Mouse (Mus musculus) kidney, postnatal 25 days (tissue): ENCODE measurements around the gene Cutal.
A peak's percentile ranks its signal among the peaks of the same experiment; 100 is the strongest.

ENCODE experiments used
- DNase-seq, 2 experiments: peaks; one replicate each; pipeline ENCODE4 v3.0.0; 2021; ENCODE audit warnings: mixed read lengths in 2 of 2

Cutal gene

DNA sequence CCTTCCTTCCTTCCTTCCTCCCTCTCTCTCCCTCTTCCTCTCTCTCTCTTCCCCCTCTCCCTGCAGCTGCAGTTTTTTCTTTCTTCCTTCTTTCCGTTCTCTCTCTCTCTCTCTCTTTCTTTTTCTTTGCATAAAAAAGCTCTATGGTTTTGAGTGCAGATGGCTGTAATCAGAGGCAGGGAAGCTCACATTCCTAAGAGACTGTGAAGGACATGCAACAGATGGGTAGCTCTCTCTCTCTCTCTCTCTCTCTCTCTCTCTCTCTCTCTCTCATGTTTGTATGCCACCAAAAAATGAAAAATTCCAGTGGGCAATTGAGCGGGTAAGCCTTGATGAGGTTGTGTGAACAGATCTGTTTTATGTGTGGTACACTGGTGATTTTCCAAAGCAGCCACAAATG lies 10.0 kb downstream of the Cutal start:
- DNase-seq = no peak

DNA sequence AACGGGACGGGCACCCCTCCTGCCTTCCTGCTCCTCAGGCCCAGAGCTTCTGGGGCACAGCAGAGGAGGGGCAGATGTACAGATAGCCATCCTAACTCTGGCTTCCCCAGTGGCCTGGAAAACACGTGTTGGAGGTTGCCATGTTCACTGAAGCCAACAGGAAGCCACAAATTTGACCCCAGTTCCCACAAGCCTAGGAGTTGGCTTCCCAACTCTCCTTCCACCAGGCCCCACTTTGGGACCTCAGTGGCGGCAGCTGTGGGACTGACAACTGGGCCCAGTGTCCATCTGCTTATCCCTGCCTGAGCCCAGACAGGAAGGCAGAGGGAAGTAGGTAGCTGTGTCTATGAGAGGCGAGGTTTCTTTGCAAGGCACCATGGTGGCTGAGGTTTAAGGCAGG lies 19.8 kb downstream of the Cutal start:
- no peak for DNase-seq

DNA sequence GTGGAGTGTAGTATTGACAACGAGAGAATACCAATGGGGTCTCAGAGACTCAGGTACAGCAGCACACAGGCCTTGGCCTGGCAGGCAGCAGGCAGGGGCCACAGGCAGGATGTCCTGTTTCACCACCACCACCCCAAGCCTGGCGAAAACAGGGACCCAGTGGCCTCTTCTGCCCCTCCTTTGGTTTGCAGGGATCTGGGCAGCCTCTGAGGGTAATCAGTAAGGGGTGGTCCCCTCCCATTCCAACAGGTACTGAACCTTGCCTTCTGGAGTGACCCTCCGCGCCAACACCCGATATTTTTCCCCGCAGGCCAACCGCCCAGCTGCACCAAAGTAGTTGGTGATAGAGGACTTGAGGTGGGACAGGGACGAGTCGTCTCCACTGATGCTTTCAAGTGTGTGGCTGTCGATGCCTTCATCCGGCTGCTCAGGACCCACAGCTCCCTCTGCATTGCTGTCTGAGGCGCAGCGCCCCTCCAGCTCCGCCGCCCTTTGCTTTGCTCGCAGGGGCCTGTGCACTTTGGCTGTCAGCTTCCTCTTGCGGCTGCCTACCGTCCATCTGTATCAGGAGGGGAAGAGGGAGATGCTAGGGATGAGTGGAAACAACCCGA lies 21.4 kb downstream of the Cutal start:
- no peak for DNase-seq

DNA sequence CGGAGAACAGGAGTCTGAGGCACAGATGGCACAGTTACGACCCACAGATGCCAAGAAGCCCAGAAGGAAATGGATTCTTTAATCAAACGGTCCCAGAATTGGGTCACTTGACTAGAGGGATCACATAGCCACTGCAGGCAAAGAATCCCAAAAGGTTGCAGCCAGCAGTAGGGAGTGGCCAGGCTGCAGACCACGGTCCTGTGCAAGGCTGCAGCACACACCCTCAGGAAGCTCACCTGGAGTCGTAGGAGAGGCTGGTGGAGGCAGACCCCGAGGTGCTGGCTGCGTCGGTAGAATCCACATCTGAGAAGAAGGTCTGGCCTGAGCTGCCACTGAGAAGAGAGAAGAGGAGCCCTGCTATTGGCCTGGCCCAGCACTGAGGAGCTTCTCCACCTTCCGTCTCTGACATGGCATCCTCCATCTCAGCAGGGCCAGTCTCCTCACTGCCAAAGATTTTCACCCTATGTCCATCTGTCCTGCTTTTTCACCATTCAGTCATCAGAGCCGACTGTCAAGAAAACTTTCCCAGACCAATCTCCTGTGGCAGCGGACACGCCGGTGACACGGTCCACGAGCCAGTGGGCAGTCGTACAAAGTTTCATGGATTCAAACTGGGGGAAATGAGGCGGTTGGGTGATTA lies 22.7 kb downstream of the Cutal start:
- no peak for DNase-seq

DNA sequence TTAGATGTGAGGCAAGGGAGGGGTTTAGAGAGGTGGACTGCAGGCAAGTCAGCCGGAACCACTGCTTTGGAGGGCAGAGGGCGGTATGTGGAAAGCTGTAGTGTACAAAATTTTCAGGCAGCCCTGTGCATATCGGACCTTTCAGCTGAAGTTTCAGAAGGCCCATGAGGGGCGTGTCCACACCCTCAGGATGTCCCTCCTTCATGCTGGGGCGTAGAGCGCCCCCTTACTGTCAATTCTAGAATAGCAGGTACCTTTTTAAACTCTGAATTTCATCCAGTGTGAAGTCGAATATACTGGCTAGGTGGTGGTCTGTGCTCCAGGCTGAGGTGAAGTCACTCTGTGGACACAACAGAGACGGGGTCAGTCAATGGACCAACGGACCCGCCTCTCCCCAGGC lies 23.6 kb downstream of the Cutal start:
- DNase-seq = peak; percentile 71 to 82

DNA sequence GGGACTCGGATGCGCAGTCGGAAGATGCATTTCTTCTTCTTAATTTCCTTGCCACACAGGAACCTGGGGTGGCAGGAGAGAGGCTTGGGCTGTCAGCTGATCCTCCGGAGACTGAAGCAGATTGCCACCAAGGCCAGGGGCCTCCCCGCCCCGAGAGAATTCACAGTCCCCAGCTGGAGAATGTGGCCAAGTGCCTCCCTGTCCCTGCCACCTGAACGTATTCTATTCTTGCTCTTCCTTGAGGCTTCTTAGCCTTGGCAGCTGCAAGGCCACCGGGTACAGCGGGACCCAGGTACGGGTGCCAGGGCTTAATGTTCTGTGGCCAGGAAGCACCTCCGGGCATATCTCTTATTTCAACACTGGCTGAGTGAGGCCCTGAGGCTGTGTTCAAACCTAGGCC lies 25.5 kb downstream of the Cutal start:
- no peak for DNase-seq

DNA sequence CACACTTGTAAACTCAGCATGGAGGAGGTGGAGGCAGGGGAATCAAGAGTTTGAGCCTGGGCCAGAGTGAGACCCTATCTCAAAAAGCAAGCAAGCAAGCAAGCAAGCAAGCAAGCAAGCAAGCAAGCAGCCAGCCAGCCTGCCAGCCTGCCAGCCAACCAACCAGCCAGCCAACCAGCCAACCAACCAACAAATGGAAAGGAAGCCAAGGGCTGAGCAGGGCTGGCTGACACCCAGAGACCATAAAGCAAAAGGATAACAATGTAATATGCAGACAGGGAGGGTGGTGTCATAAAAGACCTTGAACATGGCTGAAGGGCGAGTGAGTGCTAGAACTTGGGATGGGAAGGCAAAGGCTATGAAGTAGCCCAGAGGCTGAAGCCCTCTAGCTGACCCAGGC lies 26.2 kb downstream of the Cutal start:
- DNase-seq = no peak

DNA sequence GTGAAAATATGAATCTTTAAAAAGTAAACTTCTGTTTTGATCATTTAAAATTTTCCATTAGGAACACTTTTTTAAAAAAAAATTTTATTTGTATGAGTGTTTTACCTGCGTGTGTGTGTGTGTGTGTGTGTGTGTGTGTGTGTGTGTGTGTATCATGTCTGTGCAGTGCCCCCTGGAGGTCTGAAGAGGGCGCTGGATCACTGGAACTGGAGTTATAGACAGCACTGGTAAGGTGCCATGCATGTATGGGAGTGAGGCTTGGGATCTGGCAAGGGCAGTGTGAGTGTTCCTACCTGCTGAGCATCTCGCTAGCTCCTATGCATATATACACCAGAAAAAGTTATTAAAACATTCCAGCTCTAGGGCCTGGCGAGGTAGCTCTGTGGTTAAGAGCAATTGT lies 27.5 kb downstream of the Cutal start:
- no peak for DNase-seq

DNA sequence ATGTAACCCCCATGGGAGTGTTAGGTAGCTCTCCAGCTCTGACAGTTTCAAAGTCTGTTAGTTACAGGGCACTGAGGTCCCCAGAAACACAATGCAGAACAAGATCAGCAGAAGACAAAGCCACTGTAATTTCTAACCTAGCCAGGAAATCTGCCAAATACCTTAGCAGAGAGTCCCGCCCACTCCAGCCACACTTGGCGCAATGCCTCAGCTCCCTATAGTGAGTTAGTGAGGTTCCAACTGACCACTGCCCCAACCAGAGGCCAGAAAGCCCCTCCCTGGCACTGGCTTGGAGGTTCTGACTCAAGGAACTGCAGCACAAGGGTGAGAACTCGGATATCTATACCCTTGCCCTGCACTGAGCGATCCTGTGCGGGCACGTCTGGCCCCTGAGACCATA lies 28.5 kb downstream of the Cutal start:
- DNase-seq = peak; percentile 49 to 51

DNA sequence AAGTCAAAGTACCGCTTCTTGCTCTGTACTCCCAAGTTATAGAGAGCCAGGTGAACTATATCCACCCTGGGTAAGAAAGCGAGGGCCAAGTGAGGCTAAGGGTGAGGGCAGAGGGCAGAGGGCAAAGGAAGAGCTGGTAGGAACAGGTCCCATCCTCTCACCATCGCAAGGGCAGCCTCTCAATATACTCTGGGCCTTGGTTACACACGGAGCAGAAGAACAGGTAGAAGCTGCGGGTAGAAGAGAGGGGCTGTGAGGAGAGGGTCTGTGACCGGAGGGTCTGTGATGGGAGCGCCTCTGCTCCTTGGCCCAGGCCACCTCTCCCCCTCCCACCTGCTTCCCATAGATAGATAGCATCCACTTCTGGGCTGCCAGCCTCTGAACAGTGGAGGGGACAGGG lies 29.0 kb downstream of the Cutal start:
- DNase-seq = no peak

DNA sequence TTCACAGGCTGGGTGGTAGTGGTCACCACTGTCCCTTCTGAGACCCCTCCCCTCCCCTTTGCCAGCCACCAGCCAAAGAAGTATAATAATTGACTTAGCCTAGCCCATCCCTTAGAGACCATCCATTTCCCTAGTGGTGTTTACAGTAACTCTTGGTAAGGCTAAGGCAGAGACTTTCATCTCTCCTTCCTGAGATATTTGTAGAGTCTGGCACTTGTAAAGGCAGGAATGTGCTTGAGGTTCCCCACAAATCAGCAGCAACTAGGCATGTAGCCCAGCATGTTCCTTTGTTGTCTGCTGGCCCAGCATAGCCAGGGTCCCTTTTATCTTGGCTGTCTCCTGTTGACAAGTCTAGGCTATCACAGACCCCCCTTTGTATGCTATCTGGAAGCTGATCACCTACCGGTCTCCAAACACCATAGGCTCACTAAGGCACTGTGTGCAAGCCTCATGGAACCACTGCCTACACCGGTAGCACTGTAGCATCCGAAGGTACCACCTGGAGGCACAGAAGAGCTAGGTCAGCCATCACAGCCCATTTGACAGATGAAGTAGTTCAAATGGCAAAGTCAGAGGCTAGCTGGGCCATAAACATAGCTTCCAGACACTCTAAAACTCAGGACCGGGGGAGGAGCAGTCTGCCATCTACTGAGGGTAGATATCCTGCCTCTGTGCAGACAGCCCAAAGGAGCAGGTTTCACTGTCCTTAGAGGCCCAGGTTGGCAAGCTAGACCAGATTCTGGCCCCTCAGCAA lies 29.6 kb downstream of the Cutal start:
- no peak for DNase-seq

DNA sequence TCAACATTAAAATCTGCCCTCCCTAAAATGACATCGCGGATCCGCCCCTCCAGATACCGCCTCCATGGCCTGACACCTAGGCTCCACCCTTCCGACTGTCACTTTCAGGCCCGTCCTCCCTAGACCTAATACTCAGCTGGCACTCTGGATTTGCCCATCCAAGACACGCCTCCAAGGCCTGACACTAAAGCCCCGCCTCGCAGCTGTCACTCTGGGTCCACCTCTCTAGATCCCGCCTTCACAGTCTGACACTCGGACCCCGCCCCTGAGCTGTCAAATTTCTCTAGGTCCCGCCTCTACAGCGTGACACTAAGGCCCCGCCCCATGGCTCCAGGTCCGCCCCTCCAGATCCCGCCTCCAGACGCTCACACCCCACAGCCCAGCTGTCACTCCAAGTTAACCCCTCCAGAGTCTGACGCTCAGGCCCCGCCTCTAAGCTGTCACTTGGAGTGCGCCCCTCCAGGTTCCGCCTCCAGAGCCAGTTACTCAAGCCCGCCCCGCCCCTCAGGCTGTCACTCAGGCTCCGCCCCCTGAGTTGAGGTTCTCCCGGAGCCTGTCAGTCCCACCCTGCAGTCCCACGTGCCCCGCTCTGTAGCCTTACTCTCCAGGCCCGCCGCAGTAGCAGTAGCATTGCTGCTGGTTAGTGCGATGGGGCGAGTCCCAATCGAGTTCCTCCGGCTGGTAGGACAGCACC lies 30.8 kb downstream of the Cutal start:
- DNase-seq = peak; percentile 99 to 100

DNA sequence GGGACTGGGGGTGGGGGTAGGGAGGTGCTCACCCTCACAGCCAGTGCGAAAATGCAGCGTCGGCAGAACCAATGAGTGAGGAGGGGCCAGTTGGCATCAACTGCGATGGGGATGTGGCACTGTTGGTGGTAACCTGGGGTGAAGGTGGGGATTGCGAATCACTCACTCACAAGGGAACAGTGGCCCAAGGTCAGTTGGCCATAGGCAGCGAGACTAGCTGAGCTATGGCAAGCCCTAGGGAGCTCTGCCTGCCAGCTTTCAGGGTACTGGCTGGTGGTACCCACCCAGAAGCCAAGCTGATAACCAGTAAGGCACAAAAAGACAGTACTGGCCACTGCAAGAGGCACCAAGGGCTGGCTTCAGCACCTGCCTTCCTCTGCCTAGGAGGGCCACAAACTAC lies 32.2 kb downstream of the Cutal start:
- DNase-seq = no peak

DNA sequence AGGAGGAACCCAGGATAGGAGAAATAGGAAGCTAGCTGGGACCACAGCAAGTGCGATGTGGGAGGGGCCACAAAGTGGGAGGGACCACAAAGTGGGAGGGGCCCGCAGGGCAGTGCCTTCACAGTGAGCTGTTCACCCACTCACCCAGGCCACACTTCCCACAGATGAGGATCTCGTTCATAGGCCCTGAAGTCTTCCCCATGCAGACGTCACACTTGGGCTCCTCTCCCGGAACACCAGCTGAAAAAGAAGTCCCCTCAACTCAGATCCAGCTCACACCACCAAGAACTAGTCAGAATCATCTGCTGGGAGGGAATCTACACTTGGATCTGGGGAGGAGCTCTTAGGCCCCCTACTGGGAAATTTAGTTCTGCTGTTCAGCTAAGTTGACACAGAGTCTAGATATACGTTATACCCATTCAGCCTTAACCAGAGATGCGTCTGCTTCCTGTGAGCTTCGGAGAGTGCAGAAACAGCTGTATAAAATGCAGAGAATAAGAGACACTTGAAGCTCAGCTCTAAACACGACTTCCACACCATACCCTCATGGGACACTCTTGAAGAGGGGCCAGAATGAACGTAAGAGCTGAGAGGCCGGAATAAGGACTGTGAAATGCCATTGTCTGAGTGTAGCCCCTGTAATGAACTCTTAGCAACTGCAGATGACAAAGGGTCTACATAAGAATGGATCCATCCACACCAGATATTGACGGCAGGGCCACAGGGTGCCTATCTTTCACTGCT lies 32.8 kb downstream of the Cutal start:
- DNase-seq = peak; percentile 41 to 74

DNA sequence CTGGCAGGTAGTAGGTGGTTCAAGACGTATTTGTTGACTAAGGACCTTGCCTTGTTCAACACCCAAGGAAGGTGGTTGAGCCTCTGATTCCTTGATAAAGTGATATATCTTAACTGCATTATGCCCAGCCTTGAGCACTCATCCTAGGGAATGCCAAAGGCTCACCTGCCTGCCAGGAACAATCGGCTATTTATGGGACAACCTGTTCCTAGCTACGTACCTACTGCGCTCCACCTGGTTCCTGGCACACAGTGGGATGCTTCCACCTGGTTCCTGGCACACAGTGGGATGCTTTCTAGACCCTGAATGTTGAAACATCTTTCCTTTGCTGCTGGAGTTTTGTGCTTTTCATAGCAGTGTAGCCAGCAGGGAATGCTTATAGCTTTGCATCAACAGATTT lies 35.5 kb downstream of the Cutal start:
- no peak for DNase-seq

DNA sequence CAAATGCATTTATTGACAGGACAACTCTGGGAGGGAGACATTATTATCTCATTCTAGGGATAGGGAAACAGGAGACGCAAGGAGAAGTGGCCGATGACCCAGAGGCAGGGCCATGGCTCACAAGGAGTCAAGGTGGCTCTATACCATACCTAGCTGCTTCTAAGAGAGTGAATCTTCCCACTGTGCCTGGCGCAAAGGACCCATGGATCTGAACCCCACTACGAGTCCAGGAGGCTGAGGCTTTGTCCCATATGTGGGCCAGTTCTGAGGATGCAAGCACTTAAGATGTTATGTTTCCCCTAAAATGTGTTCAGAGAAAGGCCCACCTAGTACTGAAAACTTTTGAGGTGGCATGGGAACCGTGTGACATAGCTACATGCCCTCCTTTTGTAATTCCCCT lies 37.7 kb downstream of the Cutal start:
- DNase-seq = no peak

DNA sequence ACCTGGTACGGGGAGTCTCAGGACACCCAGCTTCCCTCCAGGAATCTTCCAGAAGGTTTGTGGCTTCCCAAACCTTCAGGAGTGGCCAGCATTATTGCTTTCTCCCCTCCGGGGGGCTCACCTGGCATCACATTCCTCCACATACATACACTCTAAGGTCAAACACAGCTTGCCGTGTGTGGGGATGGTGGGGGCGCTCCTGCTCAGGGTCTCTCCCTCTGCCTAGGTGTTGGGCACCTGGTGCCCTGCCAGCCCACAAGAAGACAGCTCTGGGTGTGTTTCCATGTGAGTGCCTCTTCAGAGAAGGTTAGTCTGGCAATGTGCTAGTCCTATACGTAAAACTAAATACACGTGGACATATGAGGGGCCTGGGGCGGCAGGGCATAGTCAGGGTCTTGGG lies 38.4 kb downstream of the Cutal start:
- DNase-seq = no peak

DNA sequence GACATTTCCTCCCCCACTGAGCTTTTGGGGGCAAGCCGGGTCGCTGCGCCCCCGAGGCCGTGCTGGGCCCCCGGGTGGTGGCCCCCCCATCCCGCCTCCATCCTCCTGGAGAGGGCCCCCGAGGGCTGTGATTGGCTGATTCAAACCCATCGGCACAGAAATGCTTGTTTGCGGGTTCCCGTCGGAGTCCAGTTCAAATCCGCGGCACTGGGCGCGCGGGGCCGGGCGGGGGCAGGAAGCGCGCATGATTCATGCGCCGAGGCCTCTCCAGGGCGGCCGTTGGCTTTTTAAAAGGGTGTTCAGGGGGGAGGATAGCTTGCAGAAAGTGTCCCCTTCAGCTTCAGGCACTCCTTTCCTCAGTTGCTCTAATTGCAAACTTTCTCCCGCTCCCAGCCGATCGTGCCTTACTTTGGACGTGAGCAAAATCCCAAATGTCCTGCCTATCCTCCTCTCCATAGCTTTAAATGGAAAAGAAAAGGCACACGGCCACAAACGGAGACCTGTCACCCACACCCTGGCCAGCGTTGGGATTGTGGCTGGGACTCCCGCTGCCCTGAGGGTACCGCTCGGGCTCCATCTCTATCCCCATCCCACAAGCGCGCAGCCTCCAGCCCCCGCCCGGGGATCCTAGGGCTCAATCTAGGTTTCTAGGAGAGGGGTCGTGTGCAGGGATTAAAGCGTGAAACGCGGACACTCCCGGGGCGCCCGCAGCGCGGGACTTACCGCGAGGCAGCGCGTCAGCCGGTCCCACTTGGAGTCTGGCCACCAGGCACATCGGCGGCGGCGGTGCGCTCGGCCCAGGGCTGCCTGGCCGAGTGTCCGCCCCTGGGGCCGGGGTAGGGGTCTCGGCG lies 39.2 kb downstream of the Cutal start, which contains the start of gene Phf19:
Phf19 (minus strand) TSS at position 809 of the 851 bp plus-strand sequence.
- peak; percentile 30 to 54 for DNase-seq

DNA sequence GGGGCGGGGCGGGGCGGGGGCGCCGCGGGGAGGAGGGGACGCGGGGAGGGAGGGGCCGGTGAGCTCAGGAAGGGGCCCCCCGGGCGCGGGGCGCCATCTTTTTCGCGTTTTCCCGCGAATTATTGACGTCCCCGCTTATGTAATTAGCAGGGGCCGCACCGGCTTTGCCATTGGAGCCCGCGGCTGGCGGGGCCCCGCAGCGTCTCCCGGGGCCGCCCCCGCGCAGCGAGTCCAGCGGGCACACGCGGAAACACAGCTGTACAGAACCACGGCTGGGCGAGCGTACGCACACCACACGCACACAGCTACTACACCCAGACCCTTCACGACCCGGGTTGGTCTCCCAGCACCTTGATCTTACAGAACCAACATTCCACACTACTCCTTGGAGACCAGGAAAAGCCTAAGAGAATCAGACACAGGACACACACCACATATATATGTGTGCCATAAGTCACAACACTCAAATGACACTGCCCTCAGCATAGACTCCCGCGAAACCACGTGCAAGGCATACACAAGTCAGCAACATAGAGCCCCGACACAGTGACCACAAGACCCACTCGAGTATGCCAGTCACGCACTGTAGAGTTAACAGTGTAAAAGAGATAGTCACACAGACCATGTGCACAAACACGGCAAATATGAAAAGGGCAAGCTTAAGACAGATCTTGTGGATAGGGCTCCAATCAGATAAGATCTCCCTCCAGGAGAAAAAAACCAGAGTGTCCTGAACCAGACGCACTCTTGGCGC lies 40.0 kb downstream of the Cutal start:
- peak; percentile 38 to 62 for DNase-seq

DNA sequence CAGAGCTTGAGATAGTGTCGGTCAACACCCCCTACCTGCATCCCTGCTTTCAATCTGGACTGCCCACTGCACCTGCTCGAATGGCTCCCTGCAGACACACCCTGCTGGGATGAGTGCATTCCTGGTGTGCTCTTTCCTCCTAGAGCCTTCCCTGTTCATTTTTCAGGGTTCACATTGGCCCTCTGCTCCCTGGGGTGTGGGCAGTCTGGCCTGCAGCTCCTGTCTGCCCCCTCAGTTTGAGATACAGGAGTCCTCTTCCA lies 40.6 kb downstream of the Cutal start:
- no peak for DNase-seq

DNA sequence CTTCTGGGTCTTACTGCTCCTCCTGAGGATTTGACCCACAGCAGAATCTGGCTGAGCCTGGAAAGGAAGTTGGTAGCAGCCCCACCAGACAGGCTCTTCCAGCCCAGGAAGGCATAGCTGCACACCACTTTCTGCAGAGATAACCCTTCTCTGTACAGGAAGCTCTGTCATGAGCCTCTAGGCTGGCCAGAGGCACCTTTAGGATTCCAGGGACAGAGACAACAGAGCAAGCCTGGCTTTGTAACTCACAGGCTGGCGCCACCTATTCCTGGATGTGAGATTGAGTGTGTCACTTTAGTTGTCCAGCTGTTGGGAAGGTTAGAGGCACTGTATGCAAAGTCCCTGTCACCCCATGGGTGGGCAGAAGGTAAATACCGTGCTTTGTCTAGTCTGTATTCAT lies 40.9 kb downstream of the Cutal start:
- no peak for DNase-seq
